Mouse (Mus musculus) cerebellum, adult 2 months (tissue): ENCODE results near the gene Serpina1e. TPM values are rescaled to one million over a fixed set of nuclear protein-coding genes. Genes with fewer than 3 reads are reported as not detected.
"Not testable (repeated sequence)": the region's sequence is repeated elsewhere in the genome, so short reads cannot be mapped to it uniquely, and the experiment has no call there.

ENCODE experiments used
- DNase-seq, 2 experiments: peaks; one replicate each; pipeline ENCODE4 v3.0.0; 2021
- H3K27ac ChIP-seq: fragments of 200-500 bp; 2 replicates; pipeline ENCODE4 v1.5.1; 2012; ENCODE audit warnings: low read length, control low read depth, inconsistent platforms; ENCODE audit not compliant: insufficient read depth
- H3K27me3 ChIP-seq: fragments of 200-500 bp; 2 replicates; pipeline ENCODE4 v1.6.1; 2012; ENCODE audit warnings: inconsistent platforms, mild to moderate bottlenecking, low read length, moderate library complexity; ENCODE audit not compliant: control insufficient read depth, insufficient read depth
- H3K4me1 ChIP-seq: fragments of 200-500 bp; 2 replicates; pipeline ENCODE4 v1.6.1; 2011; ENCODE audit warnings: low read length; ENCODE audit not compliant: control insufficient read depth, insufficient read depth
- H3K4me3 ChIP-seq: fragments of 200-500 bp; replicated peaks from 2 replicates; pipeline ENCODE3; 2011; ENCODE audit warnings: mild to moderate bottlenecking, low read depth, low read length, control low read depth; ENCODE audit not compliant: insufficient read depth
- CTCF ChIP-seq: fragments of 200-500 bp; IDR thresholded peaks from 2 replicates; pipeline ENCODE4 v1.5.1; 2011; ENCODE audit warnings: low read depth, mild to moderate bottlenecking, control low read depth, low read length, moderate library complexity, borderline replicate concordance; ENCODE audit not compliant: insufficient read depth
- POLR2A ChIP-seq: fragments of 200-500 bp; IDR thresholded peaks from 2 replicates; pipeline ENCODE4 v1.6.1; 2011; ENCODE audit warnings: low read length, control low read depth, borderline replicate concordance; ENCODE audit not compliant: insufficient read depth
- WGBS: fragments of 180-500 bp; shearing (Covaris S2); methylation state at CpG from one replicate; pipeline ENCODE4 v1.1.7; 2018; 5-methylcytosine and 5-hydroxymethylcytosine counted together
- polyA plus RNA-seq: library from polyadenylated mRNA; depleted of rRNA; stranded (reverse); fragments of >200 nt; gene quantifications from 2 replicates; pipeline ENCODE4 v1.2.3, GENCODE M21; 2012

Serpina1e gene
- polyA plus RNA-seq, 1 experiment = not detected

GRCm38 (mm10) chr12:103977060-103977459 is 18.3 kb upstream of the Serpina1e start:
- no peak overlapping the region for H3K27ac ChIP-seq
- TF ChIP-seq CTCF (no peak), POLR2A (no peak)

GRCm38 (mm10) chr12:103971080-103971479 is 12.3 kb upstream of the Serpina1e start:
- Histone ChIP-seq H3K4me3 (no peak overlapping the region), H3K4me1 (no peaks in the 10 kb centered on the region), H3K27me3 (no peaks in the 10 kb centered on the region), H3K27ac (no peak overlapping the region)
- 66% methylated on average over 4 of the region's 4 CpGs for WGBS
- no peak for DNase-seq
- TF ChIP-seq CTCF (no peak), POLR2A (no peak)

More at GRCm38 (mm10) chr12:103977060-103977459, 18.3 kb upstream of the Serpina1e start:
- H3K4me3 ChIP-seq = no peak overlapping the region
- DNase-seq = no peak
- WGBS = 33% methylated on average over 3 of the region's 3 CpGs
- no peaks in the 10 kb centered on the region for H3K27me3 ChIP-seq
- H3K4me1 ChIP-seq = no peaks in the 10 kb centered on the region

GRCm38 (mm10) chr12:103969577-103970116 is 10.9 kb upstream of the Serpina1e start:
- no peak for TF ChIP-seq POLR2A
- TF ChIP-seq CTCF = no peak
- 91% methylated on average over 9 of the region's 9 CpGs for WGBS
- no peak for DNase-seq

GRCm38 (mm10) chr12:103966761-103967160 is 8.0 kb upstream of the Serpina1e start:
- no peak for DNase-seq
- no peak overlapping the region for H3K4me3 ChIP-seq
- 68% methylated on average over 3 of the region's 3 CpGs for WGBS
- TF ChIP-seq POLR2A (no peak), CTCF (no peak)
- H3K4me1 ChIP-seq = no peaks in the 10 kb centered on the region; the same call in 1 of the 2 replicates
- no peak overlapping the region for H3K27ac ChIP-seq
- no peaks in the 10 kb centered on the region for H3K27me3 ChIP-seq

More at GRCm38 (mm10) chr12:103969577-103970116, 10.9 kb upstream of the Serpina1e start:
- H3K27me3 ChIP-seq = no peaks in the 10 kb centered on the region
- no peaks in the 10 kb centered on the region; the same call in 1 of the 2 replicates for H3K4me1 ChIP-seq
- H3K27ac ChIP-seq = no peak overlapping the region
- H3K4me3 ChIP-seq = no peak overlapping the region

- no peaks in the 10 kb centered on the region for H3K27me3 ChIP-seq
- H3K27ac ChIP-seq = no peak overlapping the region
- no peak for DNase-seq
- 76% methylated on average over 4 of the region's 4 CpGs for WGBS
- no peak overlapping the region for H3K4me3 ChIP-seq
- no peaks in the 10 kb centered on the region; the same call in 1 of the 2 replicates for H3K4me1 ChIP-seq
- no peak for TF ChIP-seq POLR2A
- no peak for TF ChIP-seq CTCF
Observed at GRCm38 (mm10) chr12:103963288-103963687, 4.5 kb upstream of the Serpina1e start.

- 91% methylated on average over 8 of the region's 8 CpGs for WGBS
- Histone ChIP-seq H3K4me3 (no peak overlapping the region), H3K27me3 (no peaks in the 10 kb centered on the region)
Observed at GRCm38 (mm10) chr12:103962860-103963259, 4.1 kb upstream of the Serpina1e start.

GRCm38 (mm10) chr12:103962337-103962736 is 3.6 kb upstream of the Serpina1e start:
- TF ChIP-seq CTCF (no peak), POLR2A (no peak)
- no peaks in the 10 kb centered on the region; the same call in 1 of the 2 replicates for H3K4me1 ChIP-seq
- WGBS = 80% methylated on average over 5 of the region's 5 CpGs

More at GRCm38 (mm10) chr12:103962860-103963259, 4.1 kb upstream of the Serpina1e start:
- no peak for TF ChIP-seq POLR2A
- no peak for TF ChIP-seq CTCF
- no peak for DNase-seq
- no peak overlapping the region for H3K27ac ChIP-seq
- H3K4me1 ChIP-seq = no peaks in the 10 kb centered on the region; the same call in 1 of the 2 replicates

GRCm38 (mm10) chr12:103961716-103962115 is 2.9 kb upstream of the Serpina1e start:
- 97% methylated on average over 1 of the region's 1 CpGs for WGBS
- no peak for DNase-seq
- no peak overlapping the region for H3K27ac ChIP-seq
- H3K4me3 ChIP-seq = no peak overlapping the region
- H3K27me3 ChIP-seq = no peaks in the 10 kb centered on the region
- no peaks in the 10 kb centered on the region; the same call in 1 of the 2 replicates for H3K4me1 ChIP-seq
- no peak for TF ChIP-seq CTCF
- no peak for TF ChIP-seq POLR2A

More at GRCm38 (mm10) chr12:103962337-103962736, 3.6 kb upstream of the Serpina1e start:
- DNase-seq = no peak
- H3K4me3 ChIP-seq = no peak overlapping the region
- no peak overlapping the region for H3K27ac ChIP-seq
- H3K27me3 ChIP-seq = no peaks in the 10 kb centered on the region

- WGBS = 88% methylated on average over 2 of the region's 2 CpGs
- not testable (repeated sequence) for H3K27ac ChIP-seq, DNase-seq, H3K4me1 ChIP-seq, H3K27me3 ChIP-seq, H3K4me3 ChIP-seq
Observed at GRCm38 (mm10) chr12:103956555-103956954, 2.2 kb downstream of the Serpina1e start.

- H3K27me3 ChIP-seq, H3K27ac ChIP-seq, H3K4me1 ChIP-seq, H3K4me3 ChIP-seq, DNase-seq: not testable (repeated sequence)
- 71% methylated on average over 3 of the region's 3 CpGs for WGBS
Observed at GRCm38 (mm10) chr12:103952972-103953371, 5.8 kb downstream of the Serpina1e start.
